Mouse (Mus musculus) limb, embryonic 12.5 days (tissue): Measurements from ENCODE around the gene Galk2. TPM values are rescaled to one million over a fixed set of nuclear protein-coding genes. Genes with fewer than 3 reads are reported as not detected.
A peak's percentile ranks its signal among the peaks of the same experiment; 100 is the strongest.

Experiments used
- ATAC-seq: fragments of 200-750 bp; cut with Nextera tagmentation; 2 replicates; pipeline ENCODE4 v1.8.0; 2017; ENCODE audit warnings: low read depth, moderate TSS enrichment; ENCODE audit not compliant: insufficient number of reproducible peaks, insufficient read depth, low FRiP score, low TSS enrichment
- H3K27ac ChIP-seq: fragments of 300-500 bp; sonication (generic); 2 replicates; pipeline ENCODE4 v1.5.1; 2016; ENCODE audit warnings: mild to moderate bottlenecking, moderate library complexity
- H3K27me3 ChIP-seq: fragments of 300-500 bp; sonication (generic); 2 replicates; pipeline ENCODE4 v1.6.1; 2016; ENCODE audit warnings: mild to moderate bottlenecking, moderate library complexity
- H3K36me3 ChIP-seq: fragments of 300-500 bp; sonication (generic); 2 replicates; pipeline ENCODE4 v1.6.1; 2016; ENCODE audit warnings: mild to moderate bottlenecking, moderate library complexity
- H3K4me1 ChIP-seq: fragments of 300-500 bp; sonication (generic); replicated peaks from 2 replicates; pipeline ENCODE4 v1.6.1; 2016
- H3K4me2 ChIP-seq: fragments of 300-500 bp; sonication (generic); 2 replicates; pipeline ENCODE4 v1.6.1; 2016; ENCODE audit warnings: mild to moderate bottlenecking, moderate library complexity
- H3K4me3 ChIP-seq: fragments of 300-500 bp; sonication (generic); replicated peaks from 2 replicates; pipeline ENCODE4 v1.5.1; 2016; ENCODE audit warnings: mild to moderate bottlenecking
- H3K9ac ChIP-seq: fragments of 300-500 bp; sonication (generic); replicated peaks from 2 replicates; pipeline ENCODE4 v1.6.1; 2016; ENCODE audit warnings: mild to moderate bottlenecking, moderate library complexity
- H3K9me3 ChIP-seq: fragments of 300-500 bp; sonication (generic); 2 replicates; pipeline ENCODE4 v1.6.1; 2016; ENCODE audit warnings: mild to moderate bottlenecking, moderate library complexity
- WGBS: fragments of 180-500 bp; shearing (Covaris S2); methylation state at CpG from one replicate; pipeline ENCODE4 v1.1.7; 2016; 5-methylcytosine and 5-hydroxymethylcytosine counted together
- polyA plus RNA-seq: library from polyadenylated mRNA; unstranded; fragments of >200 nt; fragmentation: Nextera tagmentation; extraction: Ambion mirVana; gene quantifications from 2 replicates; pipeline ENCODE4 v1.2.1, GENCODE M21; 2016

Galk2 gene
- polyA plus RNA-seq, 1 experiment from 2014 or later: 41.7 TPM

DNA sequence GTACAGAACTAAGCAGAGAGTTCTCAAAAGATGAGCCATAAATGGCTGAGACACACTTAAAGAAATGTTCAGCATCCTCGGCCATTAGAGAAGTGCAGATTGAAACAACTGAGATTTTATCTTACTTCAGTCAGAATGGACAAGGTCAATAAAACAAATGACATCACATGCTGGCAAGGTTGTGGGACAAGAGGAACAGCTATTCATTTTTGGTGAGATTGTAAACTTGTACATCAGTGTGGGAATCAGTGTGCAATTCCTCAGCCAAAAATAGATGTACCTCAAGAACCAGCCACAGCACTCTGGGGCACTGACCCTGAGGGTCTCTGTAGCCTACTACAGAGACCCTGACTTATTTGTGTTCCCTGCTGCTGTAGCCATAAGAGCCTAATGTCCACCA lies 84.4 kb downstream of the Galk2 start:
- H3K4me3 ChIP-seq: no peak overlapping the region
- H3K27ac ChIP-seq: no peak overlapping the region
- H3K4me2 ChIP-seq: no peak overlapping the region
- H3K4me1 ChIP-seq: no peaks in the 10 kb centered on the region
- no peak for ATAC-seq
- no peak overlapping the region for H3K9ac ChIP-seq
- H3K27me3 ChIP-seq: no peaks in the 10 kb centered on the region
- peaks cover 10% of the 10 kb centered on the region; the same call in 1 of the 2 replicates for H3K36me3 ChIP-seq
- 78% methylated on average over 1 of the region's 1 CpGs for WGBS
- no peaks in the 10 kb centered on the region for H3K9me3 ChIP-seq

GRCm38 (mm10) chr2:125948195-125948594 lies 89.3 kb downstream of the Galk2 start:
- Histone ChIP-seq H3K4me3 (no peak overlapping the region), H3K27ac (no peak overlapping the region), H3K4me1 (no peaks in the 10 kb centered on the region), H3K9ac (no peak overlapping the region), H3K27me3 (no peaks in the 10 kb centered on the region), H3K4me2 (no peak overlapping the region), H3K36me3 (peaks cover 24% of the 10 kb centered on the region), H3K9me3 (no peaks in the 10 kb centered on the region)
- no peak for ATAC-seq
- 93% methylated on average over 2 of the region's 2 CpGs for WGBS

DNA sequence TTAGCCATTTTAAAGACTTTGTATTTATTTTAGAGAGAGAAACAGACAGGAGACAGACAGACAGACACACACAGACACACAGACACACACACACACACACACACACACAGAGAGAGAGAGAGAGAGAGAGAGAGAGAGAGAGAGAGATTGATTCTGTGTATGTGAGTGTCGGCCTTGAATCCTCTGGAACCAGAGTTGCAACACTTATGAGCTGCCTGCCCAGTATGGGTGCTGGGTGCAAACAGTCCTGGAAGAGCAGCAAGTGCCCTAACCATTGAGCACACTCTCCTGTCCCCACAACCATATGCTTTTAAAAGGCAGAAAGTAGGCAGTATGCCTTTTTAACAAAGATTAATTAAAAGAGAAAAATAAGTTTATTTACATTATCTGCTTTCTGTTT lies 109.9 kb downstream of the Galk2 start:
- ATAC-seq: no peak
- Histone ChIP-seq H3K9me3 (no peaks in the 10 kb centered on the region), H3K4me2 (no peak overlapping the region), H3K9ac (no peak overlapping the region), H3K4me1 (peaks cover 9% of the 10 kb centered on the region), H3K4me3 (no peak overlapping the region), H3K27ac (no peak overlapping the region), H3K27me3 (no peaks in the 10 kb centered on the region), H3K36me3 (no peaks in the 10 kb centered on the region)
- WGBS: 94% methylated on average over 1 of the region's 1 CpGs

- H3K4me3 ChIP-seq: no peak overlapping the region
- H3K27ac ChIP-seq: no peak overlapping the region
- no peak overlapping the region for H3K4me2 ChIP-seq
- no peaks in the 10 kb centered on the region for H3K36me3 ChIP-seq
- H3K9ac ChIP-seq: no peak overlapping the region
- ATAC-seq: peak; percentile 52; the same call in 1 of the 2 replicates
- no peaks in the 10 kb centered on the region for H3K27me3 ChIP-seq
- H3K4me1 ChIP-seq: peaks cover 19% of the 10 kb centered on the region
- no peaks in the 10 kb centered on the region for H3K9me3 ChIP-seq
- WGBS: 40% methylated on average over 6 of the region's 6 CpGs
These were observed 114.3 kb downstream of the Galk2 start for GRCm38 (mm10) chr2:125973207-125973606.

- Histone ChIP-seq H3K4me2 (no peak overlapping the region), H3K36me3 (no peaks in the 10 kb centered on the region), H3K4me1 (peaks cover 19% of the 10 kb centered on the region), H3K27ac (no peak overlapping the region), H3K9ac (no peak overlapping the region), H3K27me3 (no peaks in the 10 kb centered on the region), H3K9me3 (no peaks in the 10 kb centered on the region), H3K4me3 (no peak overlapping the region)
- no peak for ATAC-seq
- whole genome bisulfite sequencing: 90% methylated on average over 10 of the region's 10 CpGs
These were observed 116.3 kb downstream of the Galk2 start for GRCm38 (mm10) chr2:125975206-125975605.

DNA sequence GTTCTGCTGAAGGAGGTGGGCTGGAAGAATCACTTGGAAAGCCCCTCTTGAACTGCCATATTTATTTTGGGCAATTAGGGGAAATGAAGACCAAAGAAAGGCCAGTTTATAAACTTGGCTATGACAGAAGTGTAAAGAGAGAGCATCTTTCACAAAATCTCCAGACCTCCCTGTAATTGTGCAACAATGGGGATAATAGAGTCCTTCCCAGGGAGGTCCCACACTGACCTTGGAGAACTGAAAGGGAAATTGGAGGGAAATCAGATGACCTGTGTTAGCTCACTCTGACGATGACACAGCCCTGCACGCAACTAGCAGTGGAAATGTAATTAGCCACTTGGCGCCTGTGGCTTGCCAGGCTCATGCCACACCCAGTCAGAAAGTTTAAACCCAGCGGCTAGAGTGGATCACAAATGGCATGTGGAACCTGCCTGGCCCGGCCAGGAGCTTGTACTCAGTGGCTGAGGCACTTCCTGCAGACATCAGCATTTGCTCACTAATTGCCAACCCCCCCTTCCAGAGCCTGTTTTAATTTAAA lies 117.0 kb downstream of the Galk2 start:
- Histone ChIP-seq H3K27ac (no peak overlapping the region), H3K27me3 (no peaks in the 10 kb centered on the region), H3K4me3 (no peak overlapping the region), H3K9ac (no peak overlapping the region), H3K4me2 (no peak overlapping the region), H3K36me3 (no peaks in the 10 kb centered on the region), H3K4me1 (peaks cover 19% of the 10 kb centered on the region), H3K9me3 (no peaks in the 10 kb centered on the region)
- 22% methylated on average over 5 of the region's 5 CpGs for WGBS
- ATAC-seq: no peak

DNA sequence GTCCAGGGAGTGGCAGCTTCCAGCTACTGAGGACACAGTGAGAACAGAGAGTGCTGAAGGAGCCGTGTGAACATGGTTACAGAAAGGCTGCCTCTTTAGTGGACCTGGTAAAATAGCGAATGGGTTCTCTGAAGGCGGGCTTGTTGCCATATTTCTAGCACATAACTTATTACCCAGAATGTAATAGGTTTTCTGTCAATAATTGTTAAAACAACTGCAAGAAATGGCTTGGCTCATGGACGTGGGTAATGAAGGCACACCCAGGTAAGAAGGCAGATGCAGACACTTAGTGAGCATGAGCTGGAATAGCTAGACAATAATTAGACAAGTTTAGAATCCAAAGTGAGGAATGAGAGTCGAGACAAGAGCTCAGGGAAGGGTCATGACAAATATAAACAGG lies 143.4 kb downstream of the Galk2 start:
- Histone ChIP-seq H3K9ac (no peak overlapping the region), H3K36me3 (no peaks in the 10 kb centered on the region), H3K4me2 (no peak overlapping the region), H3K27me3 (no peaks in the 10 kb centered on the region), H3K27ac (no peak overlapping the region), H3K9me3 (no peaks in the 10 kb centered on the region), H3K4me3 (no peak overlapping the region), H3K4me1 (no peaks in the 10 kb centered on the region)
- WGBS: 75% methylated on average over 5 of the region's 5 CpGs
- ATAC-seq: no peak

GRCm38 (mm10) chr2:126006088-126006487 lies 147.2 kb downstream of the Galk2 start:
- no peak overlapping the region for H3K27ac ChIP-seq
- no peaks in the 10 kb centered on the region for H3K4me1 ChIP-seq
- no peak; the same call in 1 of the 2 replicates for ATAC-seq
- H3K4me3 ChIP-seq: no peak overlapping the region
- H3K9ac ChIP-seq: no peak overlapping the region
- 46% methylated on average over 3 of the region's 3 CpGs for WGBS
- H3K36me3 ChIP-seq: no peaks in the 10 kb centered on the region
- no peaks in the 10 kb centered on the region for H3K9me3 ChIP-seq
- H3K4me2 ChIP-seq: no peak overlapping the region
- H3K27me3 ChIP-seq: no peaks in the 10 kb centered on the region

DNA sequence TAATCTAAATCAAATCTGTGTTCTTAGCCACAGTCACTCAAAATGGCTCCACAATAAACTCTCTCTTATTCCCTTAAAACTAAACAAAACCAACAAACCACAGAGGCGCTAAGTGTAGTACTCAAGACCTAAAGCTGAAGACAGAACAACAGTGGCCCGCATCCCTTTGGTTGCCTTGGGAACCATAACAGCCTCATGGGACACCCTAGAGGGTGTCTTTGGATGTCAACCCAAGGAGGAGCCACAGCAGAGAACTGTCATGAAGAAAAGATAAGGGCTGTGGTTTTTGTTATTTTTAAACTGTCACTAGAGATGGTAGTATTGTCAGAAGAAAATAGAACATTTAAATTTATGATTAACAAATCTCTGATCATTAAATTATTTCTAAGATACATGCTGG lies 147.8 kb downstream of the Galk2 start:
- H3K9ac ChIP-seq: no peak overlapping the region
- H3K4me3 ChIP-seq: no peak overlapping the region
- ATAC-seq: no peak
- H3K9me3 ChIP-seq: no peaks in the 10 kb centered on the region
- H3K4me1 ChIP-seq: no peaks in the 10 kb centered on the region
- no peaks in the 10 kb centered on the region for H3K27me3 ChIP-seq
- WGBS: 78% methylated on average over 2 of the region's 2 CpGs
- H3K36me3 ChIP-seq: no peaks in the 10 kb centered on the region
- H3K27ac ChIP-seq: no peak overlapping the region
- H3K4me2 ChIP-seq: no peak overlapping the region

- Histone ChIP-seq H3K27me3 (no peaks in the 10 kb centered on the region), H3K27ac (no peak overlapping the region), H3K9me3 (no peaks in the 10 kb centered on the region), H3K4me3 (no peak overlapping the region), H3K9ac (no peak overlapping the region), H3K4me1 (no peaks in the 10 kb centered on the region), H3K36me3 (no peaks in the 10 kb centered on the region), H3K4me2 (no peak overlapping the region)
- ATAC-seq: no peak
- 46% methylated on average over 12 of the region's 12 CpGs for WGBS
These were observed 156.2 kb downstream of the Galk2 start for GRCm38 (mm10) chr2:126014989-126015710.

DNA sequence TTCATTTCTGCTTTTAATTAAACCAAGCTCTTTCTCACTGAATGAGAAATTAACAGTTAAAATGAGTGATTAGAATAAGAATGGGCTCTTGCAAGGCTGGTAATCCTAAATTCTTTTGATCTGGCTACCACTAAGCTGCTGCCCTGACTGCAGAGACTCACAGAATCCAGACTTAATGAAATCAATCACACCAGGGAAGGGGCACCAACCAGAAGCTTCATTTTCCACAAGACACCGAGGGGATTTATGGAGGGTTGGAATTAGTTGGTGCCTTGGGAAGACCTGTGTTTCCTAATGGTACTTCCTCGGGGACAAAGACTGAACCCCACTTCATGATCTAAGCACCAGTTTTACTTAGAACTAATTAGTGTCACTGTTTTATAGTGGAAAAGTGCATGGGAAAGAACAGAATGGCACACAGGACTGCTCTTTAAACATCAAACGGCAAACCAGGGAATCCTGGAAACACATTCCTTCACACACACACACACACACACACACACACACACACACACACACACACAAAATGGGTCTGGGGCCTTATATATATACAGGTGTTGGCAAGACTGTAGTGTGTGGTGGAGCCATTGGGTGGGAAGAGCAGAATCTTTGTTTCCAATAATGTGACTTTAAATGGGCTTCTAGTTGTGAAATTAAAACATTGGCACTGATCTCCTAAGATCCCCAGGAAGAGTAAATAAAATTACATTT lies 157.0 kb downstream of the Galk2 start:
- ATAC-seq: no peak
- Histone ChIP-seq H3K36me3 (no peaks in the 10 kb centered on the region), H3K4me2 (no peak overlapping the region), H3K27me3 (no peaks in the 10 kb centered on the region), H3K4me3 (no peak overlapping the region), H3K9me3 (no peaks in the 10 kb centered on the region), H3K9ac (no peak overlapping the region), H3K4me1 (no peaks in the 10 kb centered on the region), H3K27ac (no peak overlapping the region)
- WGBS: 11% methylated on average over 3 of the region's 3 CpGs
